Mouse (Mus musculus) c-Kit-negative CD71-positive TER-119-positive erythroid progenitor cells, embryonic 14.5 days (primary cell): ENCODE data around the gene Slc26a9.
A peak's percentile ranks its signal among the peaks of the same experiment; 100 is the strongest.

Source experiments
- DNase-seq: peaks from one replicate; pipeline ENCODE4 v3.0.0-alpha.2; 2013; ENCODE audit warnings: low read depth, low spot score

The Slc26a9 gene

DNA sequence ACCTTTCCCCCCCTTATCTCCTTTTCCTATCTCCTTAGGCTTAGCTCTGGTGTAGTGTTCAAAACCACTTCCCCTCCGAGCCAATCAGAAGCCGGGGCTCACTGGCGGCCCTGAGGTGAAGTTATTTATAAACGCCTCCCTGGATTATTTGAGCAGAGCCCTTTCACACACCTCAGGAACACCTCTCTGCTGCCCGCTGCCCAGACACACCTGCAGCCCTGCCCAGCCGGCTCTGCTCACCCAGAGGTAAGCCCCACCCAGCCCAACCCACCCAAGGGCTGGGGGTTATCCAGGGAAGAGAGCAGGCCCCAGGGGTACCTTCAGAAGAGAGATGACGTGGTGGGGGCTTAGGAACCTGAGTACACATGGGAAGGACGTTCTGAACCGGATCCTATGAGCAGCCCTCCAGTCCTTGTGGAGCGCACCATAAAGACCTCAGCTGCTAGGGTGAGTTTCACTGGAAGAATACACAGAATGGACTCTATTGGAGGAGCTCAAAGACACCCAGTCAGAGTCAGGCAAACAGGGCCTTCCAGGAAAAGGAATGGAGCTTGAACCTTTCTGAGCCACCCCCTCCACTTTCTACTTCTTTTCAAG, at the start of gene Slc26a9:
TSS of gene Slc26a9 (plus strand) at position 155 of the 597 bp plus-strand sequence.
- DNase-seq: no peak

DNA sequence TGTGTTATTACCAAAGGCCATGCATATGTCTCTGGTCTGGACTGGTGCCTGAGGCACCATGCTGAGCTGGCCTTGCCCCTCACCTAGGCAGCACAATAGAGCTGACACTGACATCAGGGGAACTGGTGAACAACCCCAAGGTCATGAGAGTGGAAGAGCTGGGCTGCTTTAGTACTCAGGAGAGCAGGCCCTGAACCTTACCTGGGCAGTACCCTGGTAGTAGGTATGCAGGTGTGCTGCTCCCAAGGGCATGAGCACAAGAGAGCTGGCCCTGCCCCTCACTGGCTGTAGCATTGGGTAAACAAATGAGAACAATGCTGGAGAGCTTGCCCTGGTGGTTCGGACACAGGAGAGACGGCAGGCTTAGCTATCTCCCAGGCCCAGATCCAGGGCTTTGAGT, 48.5 kb upstream of the Slc26a9 start:
- no peak for DNase-seq

DNA sequence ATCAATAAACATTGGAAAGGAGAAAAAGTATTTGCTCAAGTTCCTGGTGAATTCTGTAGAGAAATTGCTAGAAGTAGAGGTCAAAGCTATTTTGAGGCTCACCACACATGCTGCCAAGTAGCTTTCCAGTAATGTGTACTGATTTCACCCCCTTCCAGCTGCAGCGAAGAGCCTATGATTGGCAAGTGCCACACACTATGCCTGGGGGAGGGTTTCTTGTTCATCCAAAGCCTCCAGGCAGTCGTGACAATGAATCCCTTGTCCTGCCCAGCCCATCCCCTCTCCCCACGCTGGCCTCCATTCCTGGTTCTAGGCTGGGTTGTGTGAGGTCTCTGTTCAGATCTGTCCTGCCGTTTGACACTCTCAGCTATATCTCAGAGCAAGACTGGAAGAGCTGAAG, 47.5 kb upstream of the Slc26a9 start:
- DNase-seq: no peak

DNA sequence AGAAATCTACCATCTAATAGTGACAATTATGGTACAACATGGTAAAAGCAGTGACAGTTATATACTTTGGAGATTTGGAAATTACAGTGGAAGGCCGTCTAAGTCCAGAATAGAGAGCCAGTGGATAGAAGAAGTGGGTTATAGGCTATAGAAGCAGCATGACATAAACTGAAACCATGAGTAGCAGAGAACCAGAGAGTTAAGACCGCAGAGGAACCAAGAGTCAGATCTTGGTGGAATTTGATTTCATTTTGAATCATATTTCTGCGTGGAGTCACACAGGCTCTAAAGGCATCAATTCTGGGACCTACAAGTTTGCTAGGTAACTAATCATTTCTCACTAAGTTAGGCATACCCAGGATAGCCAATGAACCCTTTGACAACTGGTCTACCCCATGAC, 45.1 kb upstream of the Slc26a9 start:
- no peak for DNase-seq

DNA sequence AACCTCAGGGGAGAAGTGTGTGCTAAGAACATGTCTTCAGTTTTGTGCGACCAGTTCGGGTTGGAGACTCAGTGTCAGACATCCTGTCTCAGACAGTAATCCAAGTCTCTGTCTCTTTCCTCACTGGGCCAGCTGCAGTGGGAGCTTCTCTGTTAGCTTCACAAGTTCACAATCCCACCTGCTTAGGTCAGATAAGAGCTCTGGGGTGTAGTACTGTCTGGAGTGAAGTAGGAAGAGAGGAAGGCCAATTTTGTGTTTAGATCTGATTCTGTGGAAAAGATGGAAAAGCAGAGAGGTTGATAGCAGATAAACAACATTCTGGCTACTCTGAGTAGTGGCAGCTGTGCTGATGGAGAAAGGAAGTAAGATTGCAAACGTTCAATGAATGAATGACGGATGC, 44.2 kb upstream of the Slc26a9 start:
- DNase-seq: no peak

DNA sequence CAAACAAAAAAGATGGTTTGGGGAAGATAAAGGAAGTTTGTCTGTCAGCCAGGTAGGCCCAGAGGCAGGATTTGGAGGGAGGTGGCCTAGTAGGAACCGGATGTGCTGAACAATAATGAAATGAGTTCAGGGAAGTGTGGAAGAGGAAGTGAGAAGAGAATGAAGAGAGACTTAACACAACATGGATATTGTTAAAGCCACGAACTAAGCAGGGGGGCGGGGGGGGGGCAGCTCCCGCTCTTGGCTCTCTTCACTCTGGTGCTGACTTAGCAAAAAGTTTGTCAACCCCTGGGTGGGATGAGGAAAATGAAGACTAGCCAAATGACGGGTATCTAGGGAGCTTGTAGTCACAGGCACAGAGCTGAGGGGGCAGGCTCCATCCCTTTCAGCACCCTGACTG, 43.4 kb upstream of the Slc26a9 start:
- DNase-seq: no peak

DNA sequence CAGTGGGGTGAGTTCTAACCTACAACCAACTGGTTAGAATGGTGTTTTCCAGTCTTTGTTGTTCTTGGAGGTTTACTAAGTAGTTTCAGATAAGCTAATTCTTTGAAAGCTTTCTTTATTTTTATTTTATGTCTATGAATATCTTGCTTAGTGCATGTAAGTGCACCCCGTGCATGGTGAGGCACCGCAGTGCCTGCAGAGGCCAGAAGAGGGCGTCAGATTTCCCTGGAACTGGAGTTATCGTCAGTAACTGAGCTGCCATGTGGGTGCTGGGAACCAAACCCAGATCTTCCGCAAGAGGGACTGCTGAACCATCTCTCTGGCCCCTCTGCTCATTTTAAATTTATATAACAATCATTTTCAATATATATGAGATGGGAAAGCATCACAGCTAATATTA, 42.4 kb upstream of the Slc26a9 start:
- no peak for DNase-seq

DNA sequence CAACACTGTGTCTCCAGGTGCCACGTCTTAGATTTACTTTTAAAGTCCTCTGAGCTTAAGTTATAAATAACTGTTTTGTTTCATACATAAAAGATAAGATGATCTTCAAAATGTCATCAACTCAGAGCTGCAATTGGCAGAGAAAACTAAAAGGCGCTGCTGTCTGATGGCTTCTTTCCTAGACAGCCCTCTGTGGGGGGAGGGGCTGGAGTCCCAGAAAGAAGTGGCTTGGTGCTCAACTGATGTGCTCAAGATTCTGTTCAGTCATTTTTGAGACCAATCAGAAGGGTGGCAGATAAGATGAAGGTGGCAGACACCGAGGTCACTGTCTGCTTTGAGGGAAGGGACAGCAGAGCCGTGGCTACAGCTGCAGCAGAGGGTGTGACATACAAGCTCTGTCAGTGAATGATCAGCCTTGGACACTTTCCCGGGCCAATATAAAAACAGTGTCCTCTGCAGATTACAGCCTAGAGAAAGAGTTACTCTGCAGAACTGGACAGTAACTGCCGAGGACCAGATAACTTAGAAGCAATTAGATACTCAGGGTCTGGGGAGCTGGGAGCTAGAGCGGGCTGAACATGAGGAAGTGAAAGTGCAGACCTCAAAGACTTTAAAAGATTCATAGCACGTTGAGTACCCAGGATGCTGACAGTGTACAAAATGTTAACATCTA, 41.6 kb upstream of the Slc26a9 start:
- no peak for DNase-seq

DNA sequence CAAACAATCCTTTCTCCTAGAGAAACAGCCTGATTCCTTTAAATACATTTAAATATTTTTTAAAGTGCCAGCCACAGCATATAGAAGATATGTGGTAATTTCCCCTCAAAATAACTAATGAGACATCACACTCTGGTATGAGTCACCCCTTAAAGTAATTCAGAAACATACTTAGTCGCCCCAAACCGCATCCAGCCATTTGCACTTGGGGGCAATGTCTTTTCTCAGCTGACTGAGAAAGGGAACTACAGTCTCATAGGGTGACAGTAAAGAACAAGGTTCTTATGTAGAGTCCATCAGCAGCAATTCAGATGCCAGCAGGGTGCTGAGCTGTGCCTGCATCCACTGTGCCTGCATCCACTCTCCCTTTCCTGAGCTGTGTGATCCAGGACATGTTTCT, 40.3 kb upstream of the Slc26a9 start:
- no peak for DNase-seq

DNA sequence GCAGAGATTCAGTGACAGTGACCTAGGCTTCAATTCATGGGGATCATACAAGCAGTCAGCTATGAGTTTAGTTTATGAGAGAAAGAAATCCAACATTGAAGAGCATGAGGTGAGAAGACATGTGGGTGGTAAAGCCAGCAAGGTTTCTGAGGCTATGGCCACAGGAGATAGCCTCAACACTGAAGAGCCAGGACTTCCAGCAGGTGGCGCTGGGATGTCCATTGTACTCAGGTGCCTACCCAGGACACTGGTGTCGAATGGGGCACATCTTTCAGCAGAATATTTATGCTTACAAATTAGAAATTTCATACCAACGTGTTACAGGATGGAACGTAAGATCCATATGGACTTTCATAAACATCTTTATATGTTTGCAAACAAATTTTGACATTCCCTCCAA, 35.5 kb upstream of the Slc26a9 start:
- DNase-seq: no peak

DNA sequence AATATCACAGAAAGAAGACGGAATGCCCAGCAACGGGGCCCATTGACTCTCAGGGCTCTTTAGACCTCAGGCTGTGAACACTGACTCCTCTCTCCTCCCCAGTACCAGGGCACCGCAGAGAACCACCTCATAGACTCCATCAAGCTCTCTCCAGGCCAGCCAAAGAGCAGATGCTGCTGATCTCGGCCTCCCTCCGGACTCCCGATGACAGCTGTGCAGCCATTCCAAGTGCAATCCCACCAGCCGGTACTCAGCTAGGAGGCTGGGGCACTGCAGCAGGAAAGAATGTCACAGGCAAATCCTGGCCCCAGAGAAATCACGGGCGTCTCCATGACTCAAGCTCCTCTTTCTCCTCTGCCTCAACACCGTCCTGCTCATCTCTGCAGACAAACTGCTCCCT, 32.3 kb upstream of the Slc26a9 start:
- DNase-seq: no peak

DNA sequence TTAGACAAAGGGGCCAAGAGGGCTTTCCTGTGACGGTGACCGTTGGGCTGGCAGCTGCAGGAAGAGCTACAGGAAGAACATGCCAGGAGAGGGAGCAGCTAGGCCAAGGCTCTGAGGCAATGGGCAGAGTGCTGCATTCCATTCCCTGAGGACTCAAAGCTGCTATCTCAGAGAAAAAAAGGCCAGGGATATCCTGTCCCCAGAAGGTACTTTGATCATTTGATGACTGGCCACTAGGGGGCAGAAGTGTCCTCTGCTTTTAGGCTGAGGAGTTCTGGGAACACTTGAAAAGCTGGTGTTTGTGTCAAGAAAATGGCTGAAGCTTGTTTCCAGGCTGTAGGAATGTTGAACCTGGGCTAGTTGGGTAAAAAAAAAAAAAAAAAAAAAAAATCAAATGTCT, 31.4 kb upstream of the Slc26a9 start:
- DNase-seq: peak; percentile 46

DNA sequence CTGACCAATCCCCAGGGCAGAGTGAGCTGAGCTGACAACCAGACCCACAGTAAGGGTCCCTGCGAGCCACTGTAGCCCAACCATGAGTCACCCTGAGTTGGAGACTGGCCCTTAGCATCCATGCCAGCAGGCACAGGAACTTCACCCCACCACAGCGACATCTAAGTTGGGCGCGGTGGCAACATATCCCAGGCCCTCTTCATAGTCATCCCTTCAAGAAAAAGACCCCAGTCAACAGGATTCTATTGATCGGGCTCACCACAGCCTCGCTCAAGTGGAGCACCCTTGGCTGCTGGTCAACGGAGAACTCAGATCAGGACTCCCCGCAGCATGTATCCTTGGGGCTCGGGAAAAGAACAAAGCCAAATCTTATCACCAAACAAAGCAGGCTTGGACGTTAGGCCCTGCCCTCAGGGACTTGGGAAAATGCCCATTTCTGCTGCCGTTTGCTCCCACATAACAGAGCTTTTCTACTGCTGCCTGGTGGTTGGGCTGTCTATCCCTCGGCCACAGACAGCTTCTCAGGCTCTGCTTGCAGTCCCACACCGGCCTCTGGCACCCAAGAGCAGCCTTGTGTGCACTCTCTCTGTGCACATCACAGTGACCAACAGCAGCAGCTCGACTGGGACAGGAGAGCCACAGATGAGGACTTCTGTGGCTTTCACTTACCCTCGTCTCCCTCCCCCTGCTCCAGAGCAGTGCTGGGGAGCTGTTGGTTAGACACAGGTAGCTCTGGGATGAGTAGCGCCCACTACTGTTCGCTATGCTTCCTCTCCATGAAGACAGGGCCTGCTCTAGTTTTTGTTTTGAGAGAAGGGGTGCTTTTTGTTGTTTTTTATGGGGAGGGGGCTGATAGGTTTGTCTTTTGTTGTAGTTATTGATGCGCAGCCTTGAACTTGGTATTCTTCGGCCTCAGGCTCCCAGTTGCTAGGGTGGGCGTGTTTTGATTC, 29.2 kb upstream of the Slc26a9 start:
- DNase-seq: no peak

DNA sequence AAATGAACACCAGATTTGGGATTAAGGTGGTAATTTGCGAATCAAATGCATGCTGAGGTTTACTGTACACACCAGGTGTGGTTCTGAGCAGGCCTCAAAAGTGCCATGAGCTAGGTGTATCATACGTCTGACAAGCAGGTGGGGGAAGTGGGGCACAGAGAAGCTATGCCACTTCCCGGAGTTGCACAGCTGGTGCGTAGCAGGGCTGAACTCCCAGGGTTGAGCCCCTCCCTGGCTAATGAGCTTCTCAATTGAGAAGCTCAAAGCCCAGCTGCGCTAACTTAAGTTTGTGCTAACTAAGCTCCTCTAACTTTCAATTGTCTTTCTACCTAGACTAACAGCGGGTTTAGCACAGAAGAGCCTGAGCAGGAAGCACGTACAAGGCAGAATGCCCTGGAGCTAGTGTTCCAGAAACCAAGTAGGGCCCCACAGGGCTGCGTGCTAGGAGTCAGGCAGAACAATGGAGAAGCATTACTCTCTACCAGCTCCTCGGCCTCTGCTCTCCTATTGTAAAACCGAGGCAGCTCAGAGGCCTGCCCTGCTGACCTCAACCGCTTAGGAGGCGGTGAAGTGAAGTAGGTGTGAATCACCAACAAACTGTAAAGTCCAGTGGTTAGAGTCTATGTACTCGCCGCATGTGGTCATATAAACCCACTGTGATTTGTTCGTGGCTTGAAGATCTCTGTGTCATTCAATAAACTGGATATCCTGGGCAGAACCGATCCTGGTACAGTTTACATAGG, 24.7 kb upstream of the Slc26a9 start:
- no peak for DNase-seq

DNA sequence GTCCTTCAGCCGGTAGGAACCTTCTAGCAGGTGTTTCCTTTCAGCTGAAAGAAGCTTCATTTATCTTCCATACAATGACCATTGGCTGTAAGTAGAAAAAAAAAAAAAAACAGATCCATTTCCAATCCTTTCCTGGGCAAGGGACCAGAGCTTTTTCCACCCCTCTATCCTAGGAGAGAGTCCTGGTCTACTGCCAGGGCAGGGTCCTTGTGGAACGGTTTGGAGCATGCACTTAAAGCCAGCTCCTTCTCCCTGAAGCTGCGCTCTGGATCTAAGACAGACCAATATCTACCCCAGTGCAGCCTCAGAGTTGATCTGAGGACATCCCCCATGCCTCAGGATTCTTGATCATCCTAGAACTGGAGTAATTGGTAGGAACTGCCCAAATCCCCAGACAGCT, 21.8 kb upstream of the Slc26a9 start:
- no peak for DNase-seq

DNA sequence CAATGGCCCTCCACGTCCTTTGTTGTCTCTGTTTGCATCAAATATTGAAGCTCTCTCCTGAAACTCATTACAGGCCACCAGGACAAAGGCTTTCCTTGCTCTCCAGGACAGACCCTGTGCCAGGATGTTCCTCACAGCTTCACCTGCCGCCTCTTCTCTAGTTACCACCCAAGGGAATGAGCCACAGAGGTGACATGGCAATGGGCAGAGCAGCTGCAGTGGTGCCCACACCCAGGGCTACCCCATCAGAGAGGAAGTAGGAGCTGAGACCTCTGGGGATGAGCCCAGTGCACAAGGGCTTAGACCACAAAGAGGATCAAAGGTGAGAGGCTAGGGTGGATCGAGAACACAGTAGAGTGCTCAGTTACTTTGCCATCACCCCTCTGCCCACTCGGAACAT, 20.3 kb upstream of the Slc26a9 start:
- DNase-seq: no peak

DNA sequence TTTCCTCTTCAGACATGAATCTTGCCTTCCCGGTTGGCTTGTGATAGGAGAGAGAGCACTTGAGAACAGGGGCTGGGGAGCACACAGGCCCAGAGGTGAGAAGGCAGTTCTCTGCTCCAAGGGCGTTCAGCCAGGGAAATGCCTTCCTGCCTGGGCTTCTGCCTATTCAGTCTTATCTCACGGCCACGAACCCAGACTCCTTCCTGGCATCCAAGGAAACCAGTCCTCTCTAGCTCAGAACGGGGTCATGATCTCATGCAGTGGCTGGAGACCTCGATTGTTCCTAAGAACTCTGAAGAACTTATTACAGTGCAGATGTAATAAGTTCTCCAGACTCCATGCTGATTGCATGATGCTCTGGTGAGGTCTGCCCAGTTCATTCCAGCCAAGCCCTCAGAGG, 17.2 kb upstream of the Slc26a9 start:
- no peak for DNase-seq

DNA sequence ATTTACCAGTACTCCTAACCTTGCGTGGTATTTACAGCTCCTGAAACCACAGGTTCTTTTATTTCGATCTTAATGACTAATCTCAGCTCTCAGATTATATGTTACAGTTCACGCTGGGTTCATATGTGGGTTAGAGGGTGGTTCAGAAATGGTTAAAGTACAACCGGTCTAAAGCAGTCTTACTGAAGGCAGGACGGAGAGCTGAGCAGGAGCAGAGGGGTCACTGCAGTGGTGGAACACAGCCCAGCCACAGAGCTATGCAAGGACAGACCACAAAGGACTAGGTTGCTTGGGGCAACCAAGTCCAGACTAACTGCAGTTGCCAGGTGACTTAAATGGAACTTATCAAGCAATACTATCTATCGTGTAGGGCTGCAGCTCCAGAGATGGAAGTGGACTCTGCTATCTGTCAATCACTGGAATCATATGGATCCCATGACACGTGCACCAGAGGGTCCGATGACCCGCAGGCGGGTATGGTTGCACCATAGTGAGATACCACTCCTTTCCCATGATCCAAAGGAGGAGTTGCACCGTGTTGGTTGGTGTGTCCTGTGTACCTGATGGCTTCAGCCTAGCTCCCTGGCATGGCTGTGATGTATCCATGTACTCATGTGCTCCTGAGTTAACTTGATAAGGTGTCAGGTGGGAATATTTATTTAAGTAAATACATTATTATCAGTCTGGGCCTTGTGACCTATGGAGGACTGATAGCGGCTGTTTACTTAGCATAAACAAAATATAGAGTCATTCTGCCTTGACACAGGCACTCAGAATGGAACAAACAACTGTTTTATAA, 13.0 kb upstream of the Slc26a9 start:
- no peak for DNase-seq

DNA sequence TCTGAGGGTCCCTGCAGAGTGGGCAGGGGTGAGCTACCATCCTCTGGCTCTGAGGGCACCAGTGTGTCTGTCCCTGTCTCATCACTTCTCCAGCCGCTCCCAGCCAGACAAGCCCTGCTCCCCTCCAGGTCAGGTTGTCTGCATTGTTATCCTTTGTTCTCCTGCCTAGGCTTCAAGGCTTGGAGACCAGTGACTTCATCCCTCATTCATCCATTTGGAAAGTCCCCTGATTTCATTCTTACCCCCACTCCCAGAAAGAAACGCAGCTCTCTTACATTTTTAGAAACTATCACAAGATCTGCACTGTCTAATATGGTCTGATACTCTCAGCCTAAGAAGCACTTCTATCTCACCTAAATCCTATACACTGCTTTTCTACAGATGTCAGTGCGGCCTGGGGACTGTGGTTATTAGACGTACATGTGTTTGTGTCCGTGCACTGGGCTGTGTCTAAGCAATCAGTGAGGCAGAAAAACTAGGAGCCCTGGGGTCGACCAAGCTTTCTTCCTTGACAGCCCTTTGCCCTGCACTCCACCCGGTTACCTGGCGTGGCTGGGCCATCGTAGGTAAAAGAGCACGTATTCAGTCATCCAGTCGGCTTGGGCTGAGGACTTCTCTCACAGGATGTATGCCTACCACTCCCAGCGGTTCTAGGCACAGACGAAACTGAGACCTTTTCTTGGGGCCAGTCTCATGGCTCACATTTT, 10.2 kb upstream of the Slc26a9 start:
- DNase-seq: no peak

DNA sequence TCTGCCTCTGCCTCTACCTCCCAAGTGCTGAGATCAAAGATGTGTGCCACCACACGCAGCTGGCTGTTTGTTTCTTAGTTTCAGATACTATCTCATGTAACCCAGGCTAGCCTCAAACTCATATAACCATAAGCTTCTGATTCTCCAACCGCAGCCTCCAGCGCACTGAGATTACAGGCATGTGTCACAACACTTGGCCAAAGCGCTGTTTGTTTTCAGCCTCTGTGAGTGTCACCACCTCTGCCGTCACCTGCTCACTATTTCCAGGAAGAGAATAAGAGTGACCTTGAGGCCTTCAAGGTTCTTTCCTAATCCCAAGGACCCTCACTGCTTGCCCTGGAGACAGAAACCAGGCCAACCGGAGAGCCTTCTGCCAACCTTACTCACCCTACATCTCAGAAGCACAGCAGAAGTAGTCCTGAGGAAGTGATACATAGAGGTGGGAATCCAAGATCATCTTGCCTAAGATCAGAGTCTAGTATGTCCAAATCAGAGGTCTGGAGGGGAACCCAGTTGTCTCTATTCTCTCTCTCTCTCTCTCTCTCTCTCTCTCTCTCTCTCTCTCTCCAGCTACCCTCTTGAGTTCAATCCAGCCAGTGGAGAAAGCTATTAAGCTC, 9.1 kb upstream of the Slc26a9 start:
- DNase-seq: no peak
